Mouse (Mus musculus) gastrocnemius, postnatal 25 days (tissue): ENCODE results near the gene Dlgap4. TPM values are rescaled to one million over a fixed set of nuclear protein-coding genes. Genes with fewer than 3 reads are reported as not detected.

Experiments used
- DNase-seq: peaks from one replicate; pipeline ENCODE4 v3.0.0; 2022
- total RNA-seq, 2 experiments: library from RNA; stranded (reverse); gene quantifications; 1 replicate in 1 of 2; 2 replicates in 1 of 2; pipeline ENCODE4 v1.2.3; 2021

Dlgap4 gene
- total RNA-seq, 2 experiments from 2014 or later: 50.4 to 55.7 TPM

GRCm38 (mm10) chr2:156617536-156617935 lies 4.0 kb downstream of the Dlgap4 start:
- peak; percentile 39 for DNase-seq

- DNase-seq: no peak
Observed at GRCm38 (mm10) chr2:156620874-156621273, 7.4 kb downstream of the Dlgap4 start.

- no peak for DNase-seq
Observed at GRCm38 (mm10) chr2:156621449-156621848, 7.9 kb downstream of the Dlgap4 start.

- no peak for DNase-seq
Observed at GRCm38 (mm10) chr2:156622192-156622591, 8.7 kb downstream of the Dlgap4 start.

- no peak for DNase-seq
Observed at GRCm38 (mm10) chr2:156623246-156623645, 9.7 kb downstream of the Dlgap4 start.

GRCm38 (mm10) chr2:156625307-156625706 lies 11.8 kb downstream of the Dlgap4 start:
- no peak for DNase-seq

GRCm38 (mm10) chr2:156626119-156626518 lies 12.6 kb downstream of the Dlgap4 start:
- no peak for DNase-seq

GRCm38 (mm10) chr2:156626544-156626943 lies 13.0 kb downstream of the Dlgap4 start:
- DNase-seq: no peak

- no peak for DNase-seq
Observed at GRCm38 (mm10) chr2:156627917-156628316, 14.4 kb downstream of the Dlgap4 start.

GRCm38 (mm10) chr2:156630288-156630687 lies 16.8 kb downstream of the Dlgap4 start:
- no peak for DNase-seq

GRCm38 (mm10) chr2:156632721-156633120 lies 19.2 kb downstream of the Dlgap4 start:
- DNase-seq: no peak

- DNase-seq: no peak
Observed at GRCm38 (mm10) chr2:156635091-156635490, 21.6 kb downstream of the Dlgap4 start.

GRCm38 (mm10) chr2:156641141-156641540 lies 27.6 kb downstream of the Dlgap4 start:
- no peak for DNase-seq

GRCm38 (mm10) chr2:156642931-156643330 lies 29.4 kb downstream of the Dlgap4 start:
- no peak for DNase-seq

GRCm38 (mm10) chr2:156643406-156643805 lies 29.9 kb downstream of the Dlgap4 start:
- no peak for DNase-seq

- DNase-seq: no peak
Observed at GRCm38 (mm10) chr2:156645145-156645544, 31.6 kb downstream of the Dlgap4 start.

- no peak for DNase-seq
Observed at GRCm38 (mm10) chr2:156646877-156647276, 33.4 kb downstream of the Dlgap4 start.

- no peak for DNase-seq
Observed at GRCm38 (mm10) chr2:156648042-156648441, 34.5 kb downstream of the Dlgap4 start.

GRCm38 (mm10) chr2:156649450-156649849 lies 35.9 kb downstream of the Dlgap4 start:
- DNase-seq: no peak

- no peak for DNase-seq
Observed at GRCm38 (mm10) chr2:156651019-156651418, 37.5 kb downstream of the Dlgap4 start.

GRCm38 (mm10) chr2:156652841-156653240 lies 39.3 kb downstream of the Dlgap4 start:
- no peak for DNase-seq

- no peak for DNase-seq
Observed at GRCm38 (mm10) chr2:156654148-156654547, 40.6 kb downstream of the Dlgap4 start.

GRCm38 (mm10) chr2:156655626-156656025 lies 42.1 kb downstream of the Dlgap4 start:
- DNase-seq: no peak

GRCm38 (mm10) chr2:156657522-156657921 lies 44.0 kb downstream of the Dlgap4 start:
- DNase-seq: no peak

- no peak for DNase-seq
Observed at GRCm38 (mm10) chr2:156658221-156658620, 44.7 kb downstream of the Dlgap4 start.
